Mouse (Mus musculus) thymus, adult 2 months (tissue): ENCODE data around the gene Olfr305. TPM values are rescaled to one million over a fixed set of nuclear protein-coding genes. Genes with fewer than 3 reads are reported as not detected.
"Not testable (repeated sequence)": the region's sequence is repeated elsewhere in the genome, so short reads cannot be mapped to it uniquely, and the experiment has no call there.

Experiments
- DNase-seq: peaks from one replicate; pipeline ENCODE4 v3.0.0; 2021
- H3K27ac ChIP-seq: fragments of 200-500 bp; 2 replicates; pipeline ENCODE4 v1.5.1; 2012; ENCODE audit warnings: low read length, control low read depth; ENCODE audit not compliant: control insufficient read depth, insufficient read depth
- H3K27me3 ChIP-seq: fragments of 200-500 bp; 2 replicates; pipeline ENCODE4 v1.6.1; 2012; ENCODE audit warnings: mild to moderate bottlenecking, low read length, moderate library complexity, mixed read lengths; ENCODE audit not compliant: control insufficient read depth, insufficient read depth
- H3K36me3 ChIP-seq: fragments of 200-500 bp; 2 replicates; pipeline ENCODE4 v1.6.1; 2012; ENCODE audit warnings: mild to moderate bottlenecking, low read length, moderate library complexity; ENCODE audit not compliant: control insufficient read depth, insufficient read depth
- H3K4me1 ChIP-seq: fragments of 200-500 bp; replicated peaks from 2 replicates; pipeline ENCODE4 v1.6.1; 2012; ENCODE audit warnings: low read length; ENCODE audit not compliant: control insufficient read depth, insufficient read depth
- H3K4me3 ChIP-seq: fragments of 200-500 bp; 2 replicates; pipeline ENCODE4 v1.5.1; 2012; ENCODE audit warnings: mild to moderate bottlenecking, low read length, control low read depth, moderate library complexity; ENCODE audit not compliant: control insufficient read depth, insufficient read depth
- CTCF ChIP-seq: fragments of 200-500 bp; IDR thresholded peaks from 2 replicates; pipeline ENCODE4 v1.5.1; 2012; ENCODE audit warnings: mild to moderate bottlenecking, control low read depth, low read length, moderate library complexity, borderline replicate concordance; ENCODE audit not compliant: control insufficient read depth, poor library complexity, insufficient read depth; ENCODE audit errors: extremely low read depth
- POLR2A ChIP-seq: fragments of 200-500 bp; IDR thresholded peaks from 2 replicates; pipeline ENCODE4 v1.6.1; 2012; ENCODE audit warnings: mild to moderate bottlenecking, low read length, control low read depth, moderate library complexity; ENCODE audit not compliant: control insufficient read depth, poor library complexity, insufficient read depth; ENCODE audit errors: extremely low read depth
- WGBS: fragments of 180-500 bp; shearing (Covaris S2); methylation state at CpG from one replicate; pipeline ENCODE4 v1.1.7; 2018; 5-methylcytosine and 5-hydroxymethylcytosine counted together
- polyA plus RNA-seq: library from polyadenylated mRNA; depleted of rRNA; stranded (reverse); fragments of >200 nt; gene quantifications from 2 replicates; pipeline ENCODE4 v1.2.3, GENCODE M21; 2012; rRNA removed

The Olfr305 gene
- polyA plus RNA-seq, result not detected in 2 replicates

DNA sequence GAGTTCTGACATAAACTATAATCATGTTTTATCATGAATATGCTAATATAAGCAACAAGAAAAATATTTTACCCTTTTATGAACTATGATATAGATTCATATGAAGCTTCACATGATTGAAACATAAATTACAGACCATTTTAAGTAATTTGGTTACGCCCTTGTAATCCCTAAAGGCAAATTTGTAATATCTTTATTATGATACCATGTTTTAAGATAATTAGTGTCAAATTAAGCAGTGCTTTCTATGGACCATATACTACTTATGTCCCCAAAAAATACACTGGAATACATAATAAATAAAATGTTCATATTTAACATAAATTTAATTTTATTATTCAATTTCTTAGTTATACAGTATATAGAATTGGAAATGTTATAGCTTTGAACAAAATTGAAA, at the start of gene Olfr305:
Gene Olfr305 (minus strand): TSS at position 101 of the 400 bp plus-strand sequence.
- Histone ChIP-seq H3K4me3 (no peak within 1 kb of the TSS), H3K27me3 (no peaks in the 10 kb centered on the region), H3K27ac (no peak within 1 kb of the TSS), H3K4me1 (no peaks in the 10 kb centered on the region), H3K36me3 (no peaks in the 10 kb centered on the region)
- no peak for DNase-seq
- 92% methylated on average over 1 of the region's 1 CpGs for WGBS
- TF ChIP-seq CTCF, result no peak
- no peak for TF ChIP-seq POLR2A

DNA sequence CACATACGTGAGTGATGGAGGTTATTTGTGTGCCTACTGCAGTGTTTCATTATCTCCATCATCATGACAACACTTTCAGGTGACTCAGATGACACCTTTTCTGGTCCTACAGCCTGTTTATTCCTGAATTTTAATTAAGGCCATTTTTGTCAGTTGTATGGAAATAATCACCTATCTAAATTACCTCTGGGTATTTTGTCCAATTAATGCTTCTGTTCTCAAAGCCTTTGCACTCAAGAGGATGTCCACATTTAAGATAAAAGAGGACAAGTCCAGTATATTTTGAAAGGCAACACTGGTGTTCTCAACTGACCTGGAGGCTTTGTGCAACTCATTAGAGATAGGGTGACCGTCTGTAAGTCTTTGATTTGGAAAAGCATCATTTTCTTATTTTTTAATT, 36.8 kb upstream of the Olfr305 start, which contains the start of gene Olfr301:
Gene Olfr301 (plus strand): TSS at position 301 of the 400 bp plus-strand sequence.
- DNase-seq, result no peak
- TF ChIP-seq CTCF, result no peak
- TF ChIP-seq POLR2A, result no peak
- H3K27ac ChIP-seq, result no peak within 1 kb of the TSS
- no peak within 1 kb of the TSS for H3K4me3 ChIP-seq
- WGBS, result 89% methylated on average over 2 of the region's 2 CpGs
- no peaks in the 10 kb centered on the region for H3K36me3 ChIP-seq
- H3K4me1 ChIP-seq, result no peaks in the 10 kb centered on the region
- H3K27me3 ChIP-seq, result no peaks in the 10 kb centered on the region

DNA sequence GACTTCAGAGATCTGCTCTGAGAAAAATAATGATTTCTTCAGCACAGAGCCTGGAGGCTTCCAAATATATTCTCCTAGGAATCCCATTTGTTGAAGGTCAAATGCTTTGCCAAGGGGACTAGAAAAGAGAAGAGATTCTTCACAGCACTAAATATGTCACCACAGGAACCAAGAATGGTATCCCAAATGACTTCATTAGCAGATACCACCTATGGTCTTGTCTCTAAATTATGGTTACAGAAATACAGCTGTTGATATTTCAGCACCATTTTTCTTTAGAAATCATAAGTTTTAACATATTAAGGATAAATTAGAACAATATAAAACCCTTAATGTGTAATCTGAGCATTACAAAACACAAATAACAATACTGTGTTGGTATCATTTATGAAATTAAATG, 31.0 kb upstream of the Olfr305 start, which contains the start of gene Olfr303:
Gene Olfr303 (minus strand): TSS at position 101 of the 400 bp plus-strand sequence.
- TF ChIP-seq CTCF (no peak), POLR2A (no peak)
- H3K4me1 ChIP-seq, result no peaks in the 10 kb centered on the region
- H3K4me3 ChIP-seq, result no peak within 1 kb of the TSS
- H3K36me3 ChIP-seq, result no peaks in the 10 kb centered on the region
- no peaks in the 10 kb centered on the region for H3K27me3 ChIP-seq
- no peak within 1 kb of the TSS for H3K27ac ChIP-seq
- no peak for DNase-seq

DNA sequence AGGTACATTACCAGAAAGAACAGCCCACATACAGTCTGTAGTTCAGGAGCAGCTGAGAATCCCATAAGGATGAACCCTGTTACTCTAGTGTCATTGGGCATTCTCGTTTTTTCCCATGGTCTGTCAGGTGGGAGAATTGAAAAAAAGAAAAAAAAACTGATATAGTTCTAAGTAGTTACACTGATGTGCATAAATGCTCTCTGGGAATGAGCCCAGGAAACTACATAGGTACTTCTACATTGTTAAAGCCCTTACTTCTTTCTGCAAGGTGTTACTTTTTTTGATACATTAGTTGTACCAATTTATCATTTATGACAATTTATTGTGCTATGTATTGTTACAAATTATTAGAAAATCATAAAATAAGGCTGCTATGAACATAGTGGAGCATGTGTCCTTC, 19.8 kb upstream of the Olfr305 start, which contains the start of gene Olfr304:
Gene Olfr304 (minus strand): TSS at position 101 of the 400 bp plus-strand sequence.
- Histone ChIP-seq H3K27me3 (no peaks in the 10 kb centered on the region), H3K4me3 (no peak within 1 kb of the TSS), H3K4me1 (no peaks in the 10 kb centered on the region), H3K36me3 (no peaks in the 10 kb centered on the region), H3K27ac (no peak within 1 kb of the TSS)
- DNase-seq, result no peak
- WGBS, result 66% methylated on average over 1 of the region's 1 CpGs
- TF ChIP-seq CTCF, result no peak
- no peak for TF ChIP-seq POLR2A

DNA sequence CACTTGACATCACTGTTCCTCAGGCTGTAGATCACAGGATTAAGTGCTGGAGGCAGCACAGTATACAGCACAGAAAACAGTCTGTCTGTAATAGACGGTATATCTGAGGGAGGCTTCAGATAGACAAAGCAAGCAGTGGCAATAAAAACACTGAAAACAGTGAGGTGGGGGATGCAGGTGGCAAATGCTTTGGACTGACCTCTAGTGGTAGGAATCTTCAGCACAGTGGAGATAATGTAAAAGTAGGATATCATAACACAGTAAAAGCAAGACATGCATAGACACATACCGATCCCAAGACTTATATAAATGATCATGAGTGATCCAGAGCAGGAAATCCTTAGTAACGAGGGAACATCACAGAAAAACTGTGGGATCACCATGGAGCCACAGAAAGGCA, 19.0 kb upstream of the Olfr305 start:
- Histone ChIP-seq H3K4me1 (no peaks in the 10 kb centered on the region), H3K27me3 (no peaks in the 10 kb centered on the region), H3K4me3 (no peak overlapping the region), H3K27ac (no peak overlapping the region), H3K36me3 (no peaks in the 10 kb centered on the region)
- DNase-seq, result no peak
- WGBS, result 72% methylated on average over 3 of the region's 3 CpGs
- TF ChIP-seq POLR2A (no peak), CTCF (no peak)

DNA sequence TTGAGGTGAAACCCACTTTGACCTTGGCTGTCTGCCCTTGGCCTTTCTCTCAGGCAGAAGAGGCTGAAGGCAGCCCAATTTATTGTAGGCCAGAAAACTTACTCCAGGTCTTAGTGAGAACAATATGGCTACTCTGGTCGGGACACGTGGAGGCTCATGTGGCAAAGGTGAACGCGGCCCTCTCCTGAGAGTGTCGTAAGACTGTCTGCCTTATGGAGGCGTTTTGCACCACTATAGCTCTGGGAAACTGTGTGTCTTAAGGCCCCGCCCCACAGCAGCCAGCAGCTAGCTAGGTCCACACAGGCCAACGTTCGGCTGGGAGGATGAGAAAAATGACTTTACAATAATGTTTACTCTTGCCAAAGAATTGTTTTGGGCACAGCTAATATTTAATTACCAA, 20.4 kb downstream of the Olfr305 start:
- H3K4me1 ChIP-seq, H3K36me3 ChIP-seq, DNase-seq, H3K4me3 ChIP-seq, H3K27ac ChIP-seq, H3K27me3 ChIP-seq: not testable (repeated sequence)
- WGBS, result 94% methylated on average over 9 of the region's 9 CpGs

DNA sequence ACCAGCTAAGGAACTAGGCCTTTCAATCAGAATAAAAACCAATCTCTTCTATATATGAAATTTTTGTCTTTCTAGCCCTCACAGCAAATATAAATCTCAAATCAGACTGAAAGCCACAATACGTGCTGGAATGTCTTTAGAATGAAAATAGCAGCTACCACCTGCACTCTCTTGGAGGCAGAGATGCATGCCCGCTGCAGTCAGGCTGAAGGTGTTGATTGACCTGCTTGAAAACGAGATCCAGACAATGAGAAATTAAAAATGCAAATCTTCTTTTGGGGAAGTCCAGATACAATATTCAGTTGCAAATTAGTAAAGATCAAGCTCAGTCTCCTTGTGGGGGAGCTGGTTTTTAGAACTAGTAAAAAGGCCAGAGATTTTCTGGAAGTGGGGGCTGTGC, 22.5 kb downstream of the Olfr305 start:
- no peak for DNase-seq
- no peaks in the 10 kb centered on the region for H3K4me1 ChIP-seq
- no peak overlapping the region for H3K27ac ChIP-seq
- H3K4me3 ChIP-seq, result no peak overlapping the region
- H3K27me3 ChIP-seq, result no peaks in the 10 kb centered on the region
- H3K36me3 ChIP-seq, result no peaks in the 10 kb centered on the region
- TF ChIP-seq POLR2A (no peak), CTCF (no peak)
- WGBS, result 68% methylated on average over 3 of the region's 3 CpGs
